Mouse (Mus musculus): Measurements from ENCODE around the gene Agmat.
A peak's percentile ranks its signal among the peaks of the same experiment; 100 is the strongest.

The Agmat gene

DNA sequence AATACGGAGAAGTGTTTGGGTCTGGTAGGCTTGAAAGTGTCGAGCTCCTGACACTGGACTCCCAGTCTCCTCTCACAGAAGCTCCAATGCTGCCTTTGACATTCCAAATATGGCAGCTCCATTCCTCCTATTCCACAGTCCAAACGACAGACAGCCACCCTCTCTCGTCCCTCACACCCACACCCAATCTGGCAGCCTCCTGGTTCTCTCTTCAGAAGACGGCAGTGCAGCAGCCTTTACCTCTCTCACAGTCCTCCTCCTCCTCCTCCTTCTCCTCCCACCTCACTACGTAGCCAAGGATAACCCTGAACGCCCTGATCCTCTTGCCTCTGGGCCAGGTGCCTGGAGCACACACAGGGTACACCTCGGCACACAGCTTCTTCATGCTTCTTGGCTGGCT is 33.4 kb downstream of the Agmat start:
- DNase-seq (ENCODE audit: low spot score), result no peak

DNA sequence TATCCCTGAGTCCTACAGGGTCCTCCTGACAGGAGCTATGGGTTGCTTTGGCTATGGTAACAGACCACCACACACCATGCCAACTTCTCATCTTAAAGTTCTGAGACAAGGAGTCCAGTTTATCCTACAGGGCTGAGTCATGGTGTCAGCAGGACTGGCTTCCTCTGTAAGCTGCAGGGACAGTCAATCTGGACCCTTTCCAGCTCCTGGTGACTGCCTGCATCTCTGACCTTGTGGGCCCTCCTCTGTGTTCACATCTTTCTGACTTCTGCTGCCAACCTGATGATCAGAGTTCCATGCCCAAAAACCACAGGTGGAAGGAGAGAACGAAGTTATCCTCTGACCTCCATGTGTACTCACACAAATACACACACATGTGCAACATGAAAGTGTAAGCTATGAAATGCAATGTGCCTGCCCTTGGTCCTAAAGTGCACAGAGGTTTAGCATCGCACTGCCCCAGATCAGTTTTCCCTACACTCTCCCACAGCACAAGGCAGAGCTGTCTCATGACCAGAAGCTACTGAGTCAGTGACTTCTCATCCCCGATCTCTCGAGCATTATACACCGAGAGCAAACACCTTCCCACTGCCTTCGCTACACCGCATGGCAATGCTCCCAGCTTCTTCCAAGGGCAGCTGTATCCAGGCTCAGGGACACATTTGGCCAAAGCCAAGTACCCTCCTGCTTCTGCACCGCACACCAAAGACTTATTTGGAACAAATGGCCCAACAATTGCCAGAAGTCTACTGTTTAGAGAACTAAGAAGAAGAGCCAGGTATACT is 34.9 kb downstream of the Agmat start:
- no peak for DNase-seq (ENCODE audit: low spot score)

DNA sequence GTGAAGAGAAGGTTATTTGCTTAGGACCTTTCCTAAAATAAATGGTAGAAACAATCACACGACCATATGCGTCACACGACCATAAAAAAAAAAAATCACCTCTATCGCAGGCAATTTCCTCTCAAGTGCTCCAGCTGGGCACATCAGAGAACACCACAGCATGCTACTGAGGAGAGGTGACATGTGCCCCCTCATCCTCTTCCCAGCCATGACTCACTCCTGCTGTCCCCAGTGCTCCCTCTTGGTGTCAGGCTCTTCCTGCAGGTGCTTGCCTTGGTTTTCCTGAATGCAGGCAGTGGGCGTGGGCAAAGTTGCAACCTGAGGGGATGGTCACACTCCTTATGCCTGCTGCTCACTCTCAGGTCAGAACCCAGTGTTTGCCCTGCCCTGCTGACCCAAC is 38.4 kb downstream of the Agmat start:
- no peak for DNase-seq (ENCODE audit: low spot score)

DNA sequence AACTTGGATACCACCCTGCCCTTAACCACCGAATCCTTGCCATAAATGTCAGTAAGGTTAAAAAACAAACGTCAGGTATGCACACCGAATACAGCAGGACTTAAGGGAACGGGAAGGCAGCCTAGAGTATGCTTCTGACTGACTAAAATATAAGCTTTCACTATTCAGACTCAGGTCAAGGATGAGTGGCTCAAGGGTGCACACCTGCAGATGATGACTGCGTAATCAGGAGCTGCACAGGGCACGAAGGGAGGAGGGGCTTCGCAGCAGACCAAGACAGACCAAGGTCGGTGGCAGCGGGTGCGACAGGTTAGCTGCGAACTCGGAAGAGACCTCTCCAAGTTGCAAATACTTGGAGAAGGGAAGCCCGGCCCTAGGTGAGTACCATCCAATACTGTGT is 39.7 kb downstream of the Agmat start:
- DNase-seq (ENCODE audit: low spot score), result no peak

DNA sequence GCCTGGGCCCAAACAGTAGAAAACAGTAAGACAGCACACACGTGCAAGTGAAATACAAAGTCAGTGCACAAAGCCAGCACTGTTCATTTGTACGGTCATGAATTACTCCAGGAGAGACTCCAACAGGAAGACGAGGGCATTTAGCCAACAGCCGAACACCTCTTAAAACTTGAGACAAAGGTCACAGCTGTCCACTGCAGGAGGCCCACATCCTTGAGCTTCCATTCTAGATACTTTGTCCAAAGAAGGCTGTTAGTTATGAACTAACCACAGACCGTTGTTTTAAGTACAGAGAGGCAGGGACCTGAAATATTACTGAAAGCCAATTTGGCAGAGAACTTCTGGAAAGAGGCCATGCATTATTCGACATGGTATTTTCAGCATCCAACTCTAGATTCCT is 40.6 kb downstream of the Agmat start:
- no peak for DNase-seq (ENCODE audit: low spot score)

DNA sequence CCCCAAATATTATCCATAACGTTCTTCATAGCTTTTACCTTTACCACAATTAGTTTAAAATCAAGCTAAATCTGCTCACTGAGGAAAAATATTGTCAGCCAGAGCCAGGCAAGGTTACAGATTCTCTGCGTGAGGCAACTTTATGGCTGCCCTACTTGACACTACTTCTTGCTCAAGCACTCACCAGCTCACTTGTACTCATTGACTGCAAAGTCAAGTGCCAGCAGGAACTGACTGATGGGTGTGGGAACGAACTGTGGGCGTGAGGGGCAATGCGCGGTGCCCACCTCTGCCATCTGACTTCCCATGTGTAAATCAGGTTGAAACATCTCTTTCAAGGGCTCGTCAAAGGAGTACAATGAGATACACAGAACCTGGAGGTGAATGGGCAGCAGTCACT is 41.0 kb downstream of the Agmat start:
- DNase-seq (ENCODE audit: low spot score), result no peak

DNA sequence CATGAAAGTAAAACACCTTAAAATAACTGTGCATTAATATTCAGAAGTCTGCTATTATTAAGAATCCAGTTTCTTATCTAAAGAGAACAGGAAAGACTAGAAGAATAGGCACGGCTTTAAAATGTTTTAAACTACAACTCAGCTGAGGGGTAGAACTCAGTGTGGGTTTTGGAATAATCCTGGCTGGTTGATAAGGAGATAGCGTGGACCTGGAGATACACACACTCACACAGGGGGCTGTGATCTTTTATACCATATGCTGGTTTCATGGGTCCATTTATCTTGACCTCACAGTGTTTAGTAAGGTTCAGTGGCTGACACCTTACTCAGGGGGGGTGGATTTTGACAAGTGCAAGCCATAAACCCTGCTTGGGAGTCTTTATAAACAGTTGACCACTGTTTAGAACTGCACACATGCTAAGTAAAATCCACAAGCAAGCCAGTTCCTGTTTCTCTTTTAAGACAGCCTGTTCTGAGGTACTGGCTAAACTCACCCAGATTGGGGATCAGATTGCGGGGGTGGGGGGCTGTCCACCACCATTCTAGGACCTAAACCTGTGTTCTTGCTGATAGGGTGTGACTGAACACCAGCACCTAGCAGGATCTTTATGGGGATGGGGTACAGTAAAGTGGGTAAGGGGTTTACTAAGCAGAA is 43.2 kb downstream of the Agmat start:
- peak; percentile 4 for DNase-seq (ENCODE audit: low spot score)

DNA sequence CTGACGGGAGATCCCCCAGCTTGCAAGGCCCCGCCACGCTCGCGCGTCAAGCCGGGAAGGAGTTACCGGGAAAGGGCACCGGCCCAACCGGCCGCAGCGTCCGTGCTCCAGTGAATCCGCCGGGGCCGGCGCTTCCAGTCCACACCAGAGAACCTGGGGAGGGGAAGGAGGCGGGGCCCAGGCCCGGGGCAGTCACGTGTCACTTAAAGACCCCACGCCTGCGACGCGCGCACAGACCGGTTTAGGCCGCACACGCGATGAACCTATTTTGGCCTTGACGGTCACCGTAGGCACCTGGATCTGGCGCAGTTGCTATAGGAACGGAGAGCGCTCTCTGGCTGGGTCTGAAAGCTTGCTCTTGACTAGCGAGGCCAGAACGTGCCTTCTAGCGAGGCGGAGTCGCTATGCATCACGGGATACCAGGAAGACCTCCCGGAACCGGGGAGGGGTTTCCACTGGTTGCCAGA is 44.1 kb downstream of the Agmat start, which contains the start of gene Dnajc16:
Gene Dnajc16, minus strand, starts transcription at position 408 of the 467 bp plus-strand sequence.
- peak; percentile 100 for DNase-seq (ENCODE audit: low spot score)

DNA sequence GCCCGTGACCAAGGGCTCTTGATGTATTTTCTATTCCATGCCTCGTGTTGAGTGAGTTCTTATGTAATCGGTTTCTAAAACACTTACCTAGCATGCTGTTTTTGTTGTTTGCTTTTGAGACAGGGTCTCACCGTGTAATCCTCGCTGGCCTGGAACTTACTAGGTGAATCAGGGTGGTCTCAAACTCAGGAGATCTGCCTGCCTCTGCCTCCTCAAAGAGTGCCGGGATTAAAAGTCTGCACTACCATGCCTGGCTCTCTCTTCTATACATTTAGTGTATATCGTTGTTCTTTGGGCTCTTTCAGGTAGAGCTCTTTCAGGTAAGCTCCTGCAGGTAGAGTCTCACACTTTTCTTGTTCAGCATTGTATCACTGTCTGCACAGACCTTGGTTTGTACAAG is 45.0 kb downstream of the Agmat start:
- DNase-seq (ENCODE audit: low spot score), result no peak

DNA sequence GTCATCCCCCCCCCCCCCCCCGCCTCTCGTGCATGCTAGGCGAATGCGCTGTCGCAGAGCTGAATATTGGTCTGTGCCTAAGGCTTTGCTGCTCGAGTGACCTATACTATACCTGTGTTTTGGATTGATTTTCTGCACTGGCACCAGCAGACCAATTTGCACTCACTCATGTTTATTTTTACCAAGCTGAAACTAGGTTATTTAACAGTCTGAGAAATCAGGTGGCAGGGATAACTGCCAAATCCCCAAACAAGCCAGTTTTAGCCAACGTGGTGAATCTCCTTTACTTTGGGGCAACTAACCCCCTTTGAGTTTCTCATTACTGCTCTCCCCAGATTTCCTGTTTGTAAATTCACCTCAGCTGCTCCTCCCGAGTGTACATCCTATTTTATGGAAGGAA is 45.5 kb downstream of the Agmat start:
- no peak for DNase-seq (ENCODE audit: low spot score)

DNA sequence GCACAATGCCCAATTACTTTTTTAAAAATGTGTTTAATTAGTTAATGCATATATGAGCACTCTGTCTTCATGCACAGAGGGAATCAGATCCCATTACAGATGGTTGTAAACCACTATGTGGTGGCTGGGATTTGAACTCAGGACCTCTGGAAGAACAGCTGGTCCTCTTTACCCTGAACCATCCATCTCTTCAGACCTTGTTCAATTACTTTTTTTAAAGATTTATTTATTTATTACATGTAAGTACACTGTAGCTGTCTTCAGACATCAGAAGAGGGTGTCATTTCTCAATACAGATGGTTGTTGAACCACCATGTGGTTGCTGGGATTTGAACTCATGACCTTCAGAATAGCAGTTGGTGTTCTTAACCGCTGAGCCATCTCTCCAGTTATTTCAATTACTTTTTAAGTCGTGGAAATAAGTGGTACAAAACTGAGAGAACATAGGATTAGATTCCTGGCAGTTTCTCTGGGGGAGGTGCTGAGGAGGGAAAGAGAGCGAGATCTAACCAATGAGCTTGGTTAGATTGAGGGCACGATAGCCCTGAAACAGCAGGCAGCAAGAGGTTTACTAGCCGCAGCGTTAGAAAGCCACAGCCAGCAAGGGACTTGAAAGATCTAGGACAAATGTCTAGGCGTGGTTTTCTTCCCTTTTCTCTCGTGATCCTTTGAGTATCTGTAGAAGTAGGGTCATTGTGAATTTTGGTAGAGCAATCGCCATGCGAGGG is 46.2 kb downstream of the Agmat start:
- no peak for DNase-seq (ENCODE audit: low spot score)

DNA sequence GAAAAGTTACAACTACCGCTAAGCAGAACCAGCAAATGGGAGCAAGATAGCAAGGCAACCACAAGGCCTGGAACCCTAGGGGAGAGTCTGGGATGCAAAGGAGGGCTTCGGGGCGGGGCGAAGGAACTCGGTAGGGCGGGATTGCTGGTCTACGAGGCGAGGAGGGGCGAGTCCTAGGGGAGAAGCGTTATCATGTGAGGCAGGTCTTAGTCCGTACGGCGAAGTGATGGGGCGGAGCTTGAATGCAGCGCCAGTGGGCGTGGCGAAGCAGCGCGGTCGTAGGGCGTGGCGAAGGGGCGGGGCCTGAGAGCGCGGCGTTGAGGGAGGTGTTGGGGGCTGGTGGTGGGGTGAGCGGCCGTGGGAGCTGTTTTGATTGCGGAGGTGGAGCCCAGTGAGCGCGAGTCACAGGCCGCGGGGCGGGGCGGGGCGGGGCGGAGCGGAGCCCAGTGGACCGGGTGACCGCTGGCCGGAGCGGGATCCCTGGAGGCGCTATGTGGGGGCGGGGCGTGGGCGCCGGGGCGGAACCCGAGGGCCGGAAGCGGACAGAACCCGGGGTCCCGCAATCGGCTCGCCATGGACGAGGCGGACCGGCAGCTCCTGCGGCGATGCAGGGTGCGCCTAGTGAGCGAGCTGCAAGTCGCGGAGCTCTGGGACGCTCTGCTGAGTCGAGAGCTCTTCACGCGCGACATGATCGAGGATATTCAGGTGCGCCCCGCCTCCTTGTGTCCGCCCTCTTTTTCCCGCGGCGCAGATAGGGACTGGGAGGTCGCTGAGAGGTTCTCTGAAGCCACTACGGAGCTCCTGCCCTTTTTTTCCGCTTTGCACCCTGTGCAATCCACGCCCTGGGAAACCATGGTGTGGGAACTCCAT is 47.0 kb downstream of the Agmat start, which contains the start of gene Casp9:
Gene Casp9, plus strand, starts transcription at position 331 of the 870 bp plus-strand sequence.
- DNase-seq (ENCODE audit: low spot score), result peak; percentile 97

DNA sequence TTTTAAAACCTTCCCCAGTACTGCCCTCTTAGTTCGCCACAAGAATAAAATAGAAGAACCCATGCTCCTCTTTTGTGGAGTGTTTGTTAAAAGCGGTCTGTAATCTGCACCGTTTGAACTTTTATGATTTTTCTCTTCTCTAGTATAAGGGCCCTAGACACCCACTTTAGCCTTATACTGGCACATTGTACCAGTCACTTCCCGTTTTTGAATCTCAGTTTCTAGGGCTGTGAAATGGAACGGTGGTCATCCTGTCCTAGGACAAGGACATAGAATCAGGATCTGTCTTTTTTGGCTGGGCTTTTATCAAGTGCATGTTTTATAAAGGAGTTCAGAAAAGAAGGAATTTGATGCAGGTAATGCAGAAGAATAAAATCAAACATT is 47.7 kb downstream of the Agmat start:
- no peak for DNase-seq (ENCODE audit: low spot score)

DNA sequence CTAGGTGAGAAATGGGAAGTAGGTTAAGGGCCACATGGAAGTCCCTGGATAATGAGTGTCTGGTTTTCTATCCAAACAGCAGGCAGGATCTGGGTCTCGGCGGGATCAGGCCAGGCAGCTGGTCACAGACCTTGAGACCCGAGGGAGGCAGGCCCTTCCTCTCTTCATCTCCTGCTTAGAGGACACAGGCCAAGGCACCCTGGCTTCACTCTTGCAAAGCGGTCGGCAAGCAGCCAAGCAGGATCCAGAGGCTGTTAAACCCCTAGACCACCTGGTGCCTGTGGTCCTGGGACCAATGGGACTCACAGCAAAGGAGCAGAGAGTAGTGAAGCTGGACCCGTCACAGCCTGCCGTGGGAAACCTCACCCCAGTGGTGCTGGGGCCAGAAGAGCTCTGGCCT is 49.9 kb downstream of the Agmat start:
- DNase-seq (ENCODE audit: low spot score), result no peak

DNA sequence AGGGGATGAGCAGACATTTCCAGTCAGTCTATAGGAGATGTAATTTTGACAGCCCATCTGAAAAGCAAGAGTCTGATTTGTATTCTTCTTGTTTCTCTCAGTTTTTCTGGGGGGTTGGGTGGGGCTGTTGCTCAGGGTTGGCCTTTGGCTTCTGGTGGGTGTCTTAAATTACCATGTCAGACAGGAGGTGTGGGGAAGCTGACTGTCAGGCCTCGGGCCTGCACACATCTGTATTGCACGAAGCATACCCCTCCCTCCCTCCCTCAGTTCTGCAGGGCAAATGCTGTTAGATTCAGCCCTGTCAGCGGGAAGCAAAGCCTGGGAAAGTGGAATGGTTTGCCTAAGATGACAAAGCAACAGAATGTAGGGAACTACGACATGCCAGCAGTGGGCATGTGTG is 50.5 kb downstream of the Agmat start:
- DNase-seq (ENCODE audit: low spot score), result no peak

DNA sequence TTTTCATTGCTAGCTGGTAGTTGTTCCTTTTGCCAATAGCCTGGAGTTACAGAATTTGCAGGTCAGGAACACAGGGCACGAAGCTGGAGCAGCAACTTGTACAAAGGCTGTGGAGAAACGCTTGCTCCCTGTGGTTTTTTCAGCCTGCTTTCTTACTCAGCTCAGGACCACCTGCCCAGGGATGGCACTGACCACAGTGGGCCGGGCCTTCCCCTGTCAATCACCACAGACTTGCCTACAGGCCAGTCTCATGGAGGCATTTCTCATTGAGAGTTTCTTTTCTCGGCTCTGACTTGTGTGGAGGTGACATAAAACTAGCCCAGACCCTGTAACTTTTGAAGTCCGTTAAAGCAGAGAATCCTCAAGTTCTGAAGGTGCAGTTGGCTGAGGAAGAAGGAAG is 51.1 kb downstream of the Agmat start:
- no peak for DNase-seq (ENCODE audit: low spot score)

DNA sequence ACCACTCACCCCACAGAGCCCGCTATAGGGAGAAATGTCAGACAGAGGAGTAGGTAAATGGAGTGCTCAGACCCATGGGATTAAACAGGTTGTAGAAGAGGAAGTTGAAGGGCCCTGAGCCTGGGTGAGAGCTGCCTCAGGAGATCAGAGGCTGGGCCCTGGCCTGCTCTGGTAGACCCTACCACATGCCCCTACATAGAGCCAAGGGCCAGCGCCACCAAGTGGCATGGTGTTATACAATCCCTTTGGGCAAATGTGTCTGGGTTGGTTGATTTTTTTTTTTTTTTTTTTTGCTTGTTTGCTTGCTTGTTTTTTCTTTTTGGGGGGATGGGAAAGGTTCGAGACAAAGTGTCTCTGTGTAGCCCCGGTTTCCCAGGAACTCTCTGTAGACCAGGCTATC is 57.6 kb downstream of the Agmat start:
- no peak for DNase-seq (ENCODE audit: low spot score)

DNA sequence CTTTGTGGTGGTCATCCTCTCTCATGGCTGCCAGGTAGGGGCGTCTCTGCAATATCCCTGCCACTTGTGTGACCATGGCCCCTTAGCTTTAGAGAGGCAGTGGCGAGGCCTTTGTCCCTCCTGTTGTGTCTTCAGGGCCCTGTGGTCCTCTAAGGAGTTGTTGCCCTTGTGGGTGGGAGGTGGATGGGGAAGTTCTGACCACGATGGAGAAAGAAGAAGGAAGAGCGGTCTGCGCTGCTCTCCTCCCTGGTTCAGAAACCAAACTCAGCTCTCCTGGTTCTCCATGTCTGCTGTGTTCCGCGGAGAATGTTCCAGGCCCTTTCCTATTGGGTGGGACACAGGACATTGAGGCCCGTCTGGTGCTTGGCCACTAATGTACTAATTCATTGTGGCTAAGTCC is 59.4 kb downstream of the Agmat start:
- no peak for DNase-seq (ENCODE audit: low spot score)

Measured in embryo, embryonic 10.5 days (tissue).